Mouse (Mus musculus) brain, adult 2 months (tissue): ENCODE measurements around the gene Hagh.

Experiments used
- DNase-seq: peaks from one replicate; pipeline ENCODE4 v3.0.0; 2011; ENCODE audit warnings: low read depth, low spot score

Gene Hagh

GRCm38 (mm10) chr17:24902671-24903474 lies 62.9 kb downstream of the Hagh start:
- DNase-seq = no peak

- DNase-seq = peak; percentile 66
These were observed 63.8 kb downstream of the Hagh start for GRCm38 (mm10) chr17:24903767-24904166.

GRCm38 (mm10) chr17:24907591-24907990 lies 67.6 kb downstream of the Hagh start:
- no peak for DNase-seq

- no peak for DNase-seq
These were observed 74.0 kb downstream of the Hagh start for GRCm38 (mm10) chr17:24913984-24914383.
